Mouse (Mus musculus) left cerebral cortex, adult 8-10 months (tissue): ENCODE data around the gene Slit2. TPM values are rescaled to one million over a fixed set of nuclear protein-coding genes. Genes with fewer than 3 reads are reported as not detected.

Experiments
- microRNA-seq, 2 experiments: library from miRNA; unstranded; fragments of <30 nt; microRNA quantifications; one replicate each; pipeline ENCODE4 v1.2.0; 2022
- total RNA-seq, 4 experiments: library from RNA; stranded (reverse); gene quantifications; 2 replicates each; pipeline ENCODE4 v1.2.4; 2022

Gene Slit2
- total RNA-seq, 4 experiments from 2014 or later: 25.0 to 50.0 (median 31.9) TPM

Small RNAs within 50 kb of the gene (microRNA-seq; reads per million reads assigned to microRNA genes)
- 33.2 to 66.6 reads per million in 2 experiments for gene Mir218-1
